Mouse (Mus musculus) left cerebral cortex, adult 18-20 months (tissue): Measurements from ENCODE around the gene Jup. TPM values are rescaled to one million over a fixed set of nuclear protein-coding genes. Genes with fewer than 3 reads are reported as not detected.

Experiments used
- DNase-seq, 2 experiments: peaks; one replicate each; pipeline ENCODE4 v3.0.0; 2021 to 2022; ENCODE audit warnings: low spot score in 2 of 2, mixed read lengths in 1 of 2
- total RNA-seq, 2 experiments: library from RNA; stranded (reverse); gene quantifications; 2 replicates each; pipeline ENCODE4 v1.2.3; 2021

Gene Jup
- total RNA-seq, 2 experiments from 2014 or later = 47.2 to 49.3 TPM

DNA sequence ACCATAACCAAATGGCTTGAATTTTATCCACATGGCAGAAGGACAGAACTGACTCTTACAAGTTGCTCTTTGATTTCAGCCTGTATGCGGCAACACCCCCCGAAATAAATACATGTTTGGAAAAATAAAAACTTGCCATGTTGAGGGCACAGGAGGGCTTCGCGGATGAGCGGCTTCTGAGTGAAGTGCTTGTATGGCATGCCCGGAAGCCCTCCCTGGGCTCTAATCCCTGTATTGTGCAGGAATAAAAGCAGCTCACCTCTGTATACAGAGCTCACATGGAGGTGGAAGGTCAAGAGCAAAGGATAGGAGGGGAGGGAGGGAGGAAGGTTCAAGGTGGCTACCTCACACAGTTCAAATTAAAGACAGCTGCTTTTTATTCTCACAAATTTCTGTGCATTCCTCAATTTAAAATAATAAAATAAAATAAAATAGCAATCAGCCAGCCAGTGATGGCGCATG, 5.6 kb downstream of the Jup start:
- no peak for DNase-seq

- DNase-seq = no peak
These were observed 6.3 kb downstream of the Jup start for GRCm38 (mm10) chr11:100391081-100391883.

GRCm38 (mm10) chr11:100389931-100390445, 7.6 kb downstream of the Jup start:
- no peak for DNase-seq

DNA sequence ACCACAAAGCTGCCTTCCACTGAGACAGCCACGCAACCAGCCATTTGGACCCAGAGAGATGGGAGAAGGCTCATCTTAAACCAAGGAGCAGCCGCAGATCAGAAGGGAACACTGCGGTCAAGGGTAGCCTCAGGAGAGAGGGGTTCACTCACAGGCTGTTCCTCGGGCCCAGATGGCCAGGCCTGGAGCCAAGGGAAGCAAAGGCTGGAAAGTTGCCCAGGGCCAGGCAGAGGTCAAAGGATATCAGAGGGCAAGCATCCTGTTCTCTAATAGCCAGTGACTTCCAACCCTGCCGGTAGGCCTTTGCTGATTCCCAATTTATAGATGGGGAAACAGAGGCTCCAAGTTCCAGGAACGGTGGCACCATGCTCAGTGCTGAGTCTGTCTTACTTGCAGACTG, 9.0 kb downstream of the Jup start:
- no peak for DNase-seq

GRCm38 (mm10) chr11:100387589-100388375, 9.8 kb downstream of the Jup start:
- no peak for DNase-seq

DNA sequence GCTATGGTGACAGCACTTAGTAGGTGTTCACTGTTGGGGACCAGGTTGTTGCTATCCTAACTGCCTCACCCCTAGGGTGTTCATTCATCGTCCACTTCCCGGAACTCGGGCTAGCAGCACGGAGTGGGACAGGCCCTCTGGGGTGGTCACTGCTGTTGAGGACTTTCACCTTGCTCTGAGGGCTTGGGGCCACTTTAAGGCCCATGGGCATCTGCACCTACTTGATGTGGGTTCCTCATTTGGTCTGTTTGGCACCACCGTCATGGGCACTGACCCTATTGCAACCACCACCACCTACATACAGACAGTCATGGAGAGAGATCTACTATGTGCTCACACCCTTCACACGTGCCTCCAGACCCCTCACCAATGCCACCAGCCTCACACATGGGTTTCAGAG, 10.5 kb downstream of the Jup start:
- no peak for DNase-seq

DNA sequence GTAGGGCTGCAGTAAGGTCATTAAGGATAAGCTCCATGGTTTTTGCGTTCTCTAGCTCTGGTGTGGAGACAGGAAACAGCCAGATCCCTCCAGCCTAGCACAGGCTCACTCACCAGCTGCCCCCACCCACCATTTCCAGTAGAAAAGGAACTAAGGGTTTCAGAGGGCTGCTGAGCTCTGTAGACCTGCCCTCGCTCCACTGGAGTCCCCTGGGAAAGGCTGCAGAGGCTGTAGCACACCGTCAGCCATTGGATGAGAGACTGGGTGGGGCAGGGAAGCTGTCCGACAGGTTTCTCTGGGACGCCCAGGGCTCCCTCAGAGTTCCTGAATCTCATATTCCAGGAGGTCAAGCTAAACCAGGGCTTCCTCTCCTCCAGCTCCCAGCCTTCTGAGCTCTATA, 11.0 kb downstream of the Jup start:
- no peak for DNase-seq

- no peak for DNase-seq
These were observed 12.5 kb downstream of the Jup start for GRCm38 (mm10) chr11:100385016-100385415.

DNA sequence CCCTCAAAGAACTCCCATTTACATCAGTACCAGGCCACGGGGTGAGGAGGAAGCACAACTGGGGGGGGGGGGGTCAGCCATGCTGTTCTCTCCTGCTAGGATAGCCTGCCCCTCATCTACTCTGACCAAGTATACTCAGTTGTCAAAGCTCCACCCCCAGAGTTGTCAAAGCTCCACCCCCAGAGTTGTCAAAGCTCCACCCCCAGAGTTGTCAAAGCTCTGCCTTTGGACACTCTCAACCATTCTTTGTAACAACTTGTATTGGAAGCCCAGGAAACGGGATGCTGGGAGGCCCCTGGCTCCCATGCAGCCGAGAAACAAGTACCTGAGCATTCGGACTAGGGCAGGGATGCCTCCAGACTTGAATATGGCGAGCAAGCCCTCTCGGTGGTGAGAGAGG, 14.9 kb downstream of the Jup start:
- DNase-seq = no peak

GRCm38 (mm10) chr11:100379311-100379710, 18.3 kb downstream of the Jup start:
- no peak for DNase-seq

GRCm38 (mm10) chr11:100378446-100378845, 19.1 kb downstream of the Jup start:
- DNase-seq = no peak

DNA sequence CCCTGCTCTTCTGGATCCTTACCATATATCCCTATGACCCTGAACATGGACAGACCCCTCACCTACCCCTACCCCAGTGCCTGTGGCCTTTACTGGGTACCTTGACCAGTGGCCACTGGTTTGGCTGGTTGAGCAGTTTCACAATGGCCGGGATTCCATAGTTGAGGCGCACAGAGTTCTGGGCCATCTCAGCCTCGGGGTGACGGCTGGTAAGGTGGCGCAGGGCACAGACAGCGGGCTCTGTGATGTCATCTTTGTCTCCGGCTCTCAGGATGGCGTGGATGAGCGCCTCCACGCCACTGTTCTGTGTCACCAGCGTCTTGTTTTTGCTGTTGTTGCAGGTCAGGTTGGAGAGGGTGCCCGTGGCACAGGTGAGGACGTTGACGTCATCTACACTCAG, 19.6 kb downstream of the Jup start:
- no peak for DNase-seq

GRCm38 (mm10) chr11:100376746-100377389, 20.7 kb downstream of the Jup start:
- no peak for DNase-seq

- no peak for DNase-seq
These were observed 21.6 kb downstream of the Jup start for GRCm38 (mm10) chr11:100376005-100376404.

DNA sequence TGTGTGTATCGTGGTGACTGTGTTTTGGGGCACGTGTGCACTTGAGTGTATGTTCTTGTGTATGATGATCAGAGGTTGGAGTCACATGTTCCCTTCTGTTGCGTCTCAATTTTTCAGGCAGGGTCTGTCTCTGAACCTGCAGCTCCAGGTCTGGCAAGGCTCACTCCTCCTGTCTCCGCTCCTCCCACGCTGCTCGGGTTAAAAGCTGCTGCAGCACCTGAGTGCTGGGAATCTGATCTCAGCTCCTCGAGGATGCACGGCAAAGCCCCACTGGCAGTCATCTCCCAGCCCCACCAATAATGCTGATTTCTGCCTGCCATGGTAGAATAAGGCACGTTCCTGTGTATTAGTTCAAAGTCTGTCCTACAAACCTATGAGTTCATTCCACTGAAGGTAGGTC, 22.4 kb downstream of the Jup start:
- DNase-seq = no peak

- DNase-seq = no peak
These were observed 25.5 kb downstream of the Jup start for GRCm38 (mm10) chr11:100371981-100372558.

- DNase-seq = no peak
These were observed 27.7 kb downstream of the Jup start for GRCm38 (mm10) chr11:100369822-100370221.

DNA sequence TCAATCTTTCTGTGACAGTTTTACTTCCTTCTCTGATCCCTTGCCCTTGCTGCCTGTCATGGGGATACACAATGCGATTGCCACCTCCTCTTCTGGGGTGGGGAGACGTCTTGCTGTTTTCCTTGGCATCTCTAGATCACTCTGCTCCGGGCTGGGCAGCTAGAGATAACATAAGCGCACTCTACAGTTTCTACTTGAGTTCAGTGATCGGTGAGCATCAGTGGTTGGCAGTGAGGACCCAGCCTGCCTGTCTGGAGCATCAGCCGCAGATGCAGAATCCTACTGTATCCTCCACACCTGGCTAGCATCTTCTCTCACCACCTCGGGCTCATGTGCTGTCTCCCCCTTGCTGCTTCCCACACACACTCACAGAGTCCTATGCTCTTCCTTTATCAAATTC, 28.4 kb downstream of the Jup start:
- no peak for DNase-seq

GRCm38 (mm10) chr11:100362979-100363562, 34.5 kb downstream of the Jup start:
- peak; percentile 71 to 74 for DNase-seq

DNA sequence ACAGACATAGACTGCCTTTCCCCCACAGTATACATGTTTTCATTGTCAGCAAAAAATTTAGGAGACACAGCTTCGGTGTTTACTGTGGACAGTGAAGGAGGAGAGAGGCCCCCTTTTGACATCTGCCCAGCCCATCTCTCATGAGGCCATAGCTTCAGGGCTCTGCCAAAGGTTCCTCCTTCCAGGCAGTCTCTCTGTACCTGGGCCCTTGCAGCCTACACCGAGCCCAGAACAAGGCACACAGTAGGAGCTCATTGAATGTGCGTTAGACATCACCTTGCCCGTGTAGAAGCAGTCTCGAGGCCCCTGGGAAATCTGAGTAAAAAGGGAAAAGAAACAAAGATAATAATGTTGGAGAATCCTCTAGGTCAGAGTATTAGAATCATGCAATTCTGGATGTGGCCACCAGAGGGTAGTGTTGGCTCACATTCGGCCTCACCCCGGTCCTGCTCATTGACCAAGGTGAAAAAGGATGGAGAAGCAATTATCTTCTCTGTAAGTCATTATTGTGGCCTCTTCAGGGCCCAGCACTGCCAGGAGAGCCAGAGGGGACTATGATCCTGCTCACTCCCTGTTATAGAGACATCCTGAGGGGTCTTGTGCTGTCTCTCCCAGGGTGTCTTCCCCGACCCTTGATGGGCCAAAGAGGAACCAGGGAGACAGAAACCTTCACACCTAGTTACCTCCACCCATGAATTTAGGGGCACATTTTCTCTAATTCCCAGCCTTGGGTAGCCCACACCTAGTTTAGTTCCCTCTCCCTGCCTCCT, 35.2 kb downstream of the Jup start:
- peak; percentile 77 to 83 for DNase-seq
